Mouse (Mus musculus) midbrain, embryonic 16.5 days (tissue): ENCODE results near the gene Unc5a. TPM values are rescaled to one million over a fixed set of nuclear protein-coding genes. Genes with fewer than 3 reads are reported as not detected.

ENCODE experiments used
- ATAC-seq: fragments of 200-750 bp; cut with Nextera tagmentation; 2 replicates; pipeline ENCODE4 v1.8.0; 2017; ENCODE audit warnings: moderate TSS enrichment
- H3K27ac ChIP-seq: fragments of 300-500 bp; sonication (generic); 2 replicates; pipeline ENCODE4 v1.5.1; 2014; ENCODE audit warnings: mild to moderate bottlenecking, low read length, mixed read lengths
- H3K27me3 ChIP-seq: fragments of 300-500 bp; sonication (generic); 2 replicates; pipeline ENCODE4 v1.6.1; 2014; ENCODE audit warnings: low read depth, low read length, mixed read lengths; ENCODE audit not compliant: control insufficient read depth, insufficient read depth
- H3K36me3 ChIP-seq: fragments of 300-500 bp; sonication (generic); 2 replicates; pipeline ENCODE4 v1.6.1; 2014; ENCODE audit warnings: mild to moderate bottlenecking, low read length, moderate library complexity, mixed read lengths; ENCODE audit not compliant: control insufficient read depth, insufficient read depth
- H3K4me1 ChIP-seq: fragments of 300-500 bp; sonication (generic); 2 replicates; pipeline ENCODE4 v1.6.1; 2014; ENCODE audit warnings: mild to moderate bottlenecking, low read length, mixed read lengths; ENCODE audit not compliant: control insufficient read depth, insufficient read depth
- H3K4me2 ChIP-seq: fragments of 300-500 bp; sonication (generic); 2 replicates; pipeline ENCODE4 v1.6.1; 2014; ENCODE audit warnings: mild to moderate bottlenecking, low read length, mixed read lengths
- H3K4me3 ChIP-seq: fragments of 300-500 bp; sonication (generic); 2 replicates; pipeline ENCODE4 v1.5.1; 2014; ENCODE audit warnings: low read depth, mild to moderate bottlenecking, low read length, moderate library complexity, mixed read lengths
- H3K9ac ChIP-seq: fragments of 300-500 bp; sonication (generic); 2 replicates; pipeline ENCODE4 v1.6.1; 2014; ENCODE audit warnings: low read depth, low read length, mixed read lengths
- H3K9me3 ChIP-seq: fragments of 300-500 bp; sonication (generic); replicated peaks from 2 replicates; pipeline ENCODE4 v1.6.1; 2014; ENCODE audit warnings: mild to moderate bottlenecking, low read length, mixed read lengths; ENCODE audit not compliant: control insufficient read depth, poor library complexity, severe bottlenecking
- WGBS: fragments of 180-500 bp; shearing (Covaris S2); extraction: QIAGEN DNeasy Blood & Tissue Kit; methylation state at CpG from one replicate; pipeline ENCODE4 v1.1.7; 2014; 5-methylcytosine and 5-hydroxymethylcytosine counted together
- polyA plus RNA-seq: library from polyadenylated mRNA; unstranded; fragments of >200 nt; fragmentation: Nextera tagmentation; extraction: Ambion mirVana; gene quantifications from 2 replicates; pipeline ENCODE4 v1.2.1, GENCODE M21; 2015

Gene Unc5a
- polyA plus RNA-seq, 1 experiment from 2014 or later, result 14.1 TPM

- ATAC-seq, result no peak
- 93% methylated on average over 12 of the region's 12 CpGs for WGBS
- H3K9ac ChIP-seq, result no peak overlapping the region
- no peaks in the 10 kb centered on the region; the same call in 1 of the 2 replicates for H3K4me1 ChIP-seq
- H3K4me2 ChIP-seq, result no peak overlapping the region
- H3K4me3 ChIP-seq, result no peak overlapping the region
- no peak overlapping the region for H3K27ac ChIP-seq
- H3K9me3 ChIP-seq, result no peaks in the 10 kb centered on the region
- no peaks in the 10 kb centered on the region for H3K27me3 ChIP-seq
- H3K36me3 ChIP-seq, result no peaks in the 10 kb centered on the region
Measured at GRCm38 (mm10) chr13:55017154-55017897, 68.1 kb downstream of the Unc5a start.

GRCm38 (mm10) chr13:55017898-55018599 is 68.8 kb downstream of the Unc5a start:
- H3K36me3 ChIP-seq, result no peaks in the 10 kb centered on the region
- H3K9ac ChIP-seq, result no peak overlapping the region
- no peak for ATAC-seq
- 78% methylated on average over 8 of the region's 8 CpGs for WGBS
- no peak overlapping the region for H3K4me2 ChIP-seq
- H3K4me1 ChIP-seq, result no peaks in the 10 kb centered on the region; the same call in 1 of the 2 replicates
- no peak overlapping the region for H3K4me3 ChIP-seq
- H3K27me3 ChIP-seq, result no peaks in the 10 kb centered on the region
- H3K27ac ChIP-seq, result no peak overlapping the region
- no peaks in the 10 kb centered on the region for H3K9me3 ChIP-seq

- no peak overlapping the region for H3K27ac ChIP-seq
- no peak overlapping the region for H3K9ac ChIP-seq
- WGBS, result 93% methylated on average over 9 of the region's 9 CpGs
- no peak overlapping the region for H3K4me3 ChIP-seq
- H3K27me3 ChIP-seq, result no peaks in the 10 kb centered on the region
- H3K4me1 ChIP-seq, result no peaks in the 10 kb centered on the region; the same call in 1 of the 2 replicates
- no peak for ATAC-seq
- H3K4me2 ChIP-seq, result no peak overlapping the region
- no peaks in the 10 kb centered on the region for H3K9me3 ChIP-seq
- H3K36me3 ChIP-seq, result no peaks in the 10 kb centered on the region
Measured at GRCm38 (mm10) chr13:55018700-55019099, 69.5 kb downstream of the Unc5a start.

- Histone ChIP-seq H3K4me2 (no peak overlapping the region), H3K27ac (no peak overlapping the region), H3K4me3 (no peak overlapping the region), H3K4me1 (no peaks in the 10 kb centered on the region; the same call in 1 of the 2 replicates), H3K9me3 (no peaks in the 10 kb centered on the region), H3K27me3 (no peaks in the 10 kb centered on the region), H3K9ac (no peak overlapping the region), H3K36me3 (no peaks in the 10 kb centered on the region)
- 76% methylated on average over 3 of the region's 3 CpGs for WGBS
- no peak for ATAC-seq
Measured at GRCm38 (mm10) chr13:55019181-55019580, 70.0 kb downstream of the Unc5a start.

GRCm38 (mm10) chr13:55020051-55020450 is 70.8 kb downstream of the Unc5a start:
- 89% methylated on average over 4 of the region's 4 CpGs for WGBS
- H3K27ac ChIP-seq, result no peak overlapping the region
- H3K36me3 ChIP-seq, result no peaks in the 10 kb centered on the region
- no peaks in the 10 kb centered on the region for H3K27me3 ChIP-seq
- ATAC-seq, result no peak
- no peaks in the 10 kb centered on the region for H3K9me3 ChIP-seq
- H3K9ac ChIP-seq, result no peak overlapping the region
- H3K4me2 ChIP-seq, result no peak overlapping the region
- H3K4me1 ChIP-seq, result no peaks in the 10 kb centered on the region
- no peak overlapping the region for H3K4me3 ChIP-seq

GRCm38 (mm10) chr13:55021194-55021779 is 72.1 kb downstream of the Unc5a start, which contains the start of gene Hk3:
TSS of gene Hk3 (minus strand) at chr13:55021385.
- ATAC-seq, result no peak
- no peak within 1 kb of the TSS for H3K27ac ChIP-seq
- no peak within 1 kb of the TSS for H3K4me2 ChIP-seq
- no peak within 1 kb of the TSS for H3K9ac ChIP-seq
- 92% methylated on average over 13 of the region's 13 CpGs for WGBS
- peaks cover 3% of the 10 kb centered on the region for H3K36me3 ChIP-seq
- no peaks in the 10 kb centered on the region for H3K4me1 ChIP-seq
- no peak within 1 kb of the TSS for H3K4me3 ChIP-seq
- no peaks in the 10 kb centered on the region for H3K9me3 ChIP-seq
- H3K27me3 ChIP-seq, result no peaks in the 10 kb centered on the region

- H3K27me3 ChIP-seq, result no peaks in the 10 kb centered on the region
- H3K4me3 ChIP-seq, result no peak overlapping the region
- no peaks in the 10 kb centered on the region for H3K4me1 ChIP-seq
- H3K36me3 ChIP-seq, result peaks cover 4% of the 10 kb centered on the region
- WGBS, result 46% methylated on average over 4 of the region's 4 CpGs
- no peak overlapping the region for H3K27ac ChIP-seq
- no peak overlapping the region for H3K9ac ChIP-seq
- no peak overlapping the region for H3K4me2 ChIP-seq
- ATAC-seq, result no peak
- no peaks in the 10 kb centered on the region for H3K9me3 ChIP-seq
Measured at GRCm38 (mm10) chr13:55022256-55022655, 73.0 kb downstream of the Unc5a start.

- no peaks in the 10 kb centered on the region for H3K9me3 ChIP-seq
- H3K36me3 ChIP-seq, result peaks cover 4% of the 10 kb centered on the region
- ATAC-seq, result no peak
- H3K27me3 ChIP-seq, result no peaks in the 10 kb centered on the region
- H3K9ac ChIP-seq, result no peak overlapping the region
- H3K4me1 ChIP-seq, result no peaks in the 10 kb centered on the region
- H3K4me2 ChIP-seq, result no peak overlapping the region
- WGBS, result 83% methylated on average over 9 of the region's 9 CpGs
- H3K27ac ChIP-seq, result no peak overlapping the region
- H3K4me3 ChIP-seq, result no peak overlapping the region
Measured at GRCm38 (mm10) chr13:55022715-55023114, 73.5 kb downstream of the Unc5a start.

GRCm38 (mm10) chr13:55024215-55024614 is 75.0 kb downstream of the Unc5a start:
- ATAC-seq, result no peak
- WGBS, result 89% methylated on average over 2 of the region's 2 CpGs
- no peaks in the 10 kb centered on the region for H3K27me3 ChIP-seq
- peaks cover 7% of the 10 kb centered on the region for H3K36me3 ChIP-seq
- no peak overlapping the region for H3K27ac ChIP-seq
- no peak overlapping the region for H3K4me3 ChIP-seq
- no peaks in the 10 kb centered on the region for H3K4me1 ChIP-seq
- H3K9me3 ChIP-seq, result no peaks in the 10 kb centered on the region
- H3K4me2 ChIP-seq, result no peak overlapping the region
- H3K9ac ChIP-seq, result no peak overlapping the region
